Mouse (Mus musculus): ENCODE measurements at regions not wholly inside any gene's neighbourhood (a gene's known extent, or its start where the extent isn't known, plus 50 kb on each side); places are given as distances from the start of the nearest gene placed in this dataset.

DNA sequence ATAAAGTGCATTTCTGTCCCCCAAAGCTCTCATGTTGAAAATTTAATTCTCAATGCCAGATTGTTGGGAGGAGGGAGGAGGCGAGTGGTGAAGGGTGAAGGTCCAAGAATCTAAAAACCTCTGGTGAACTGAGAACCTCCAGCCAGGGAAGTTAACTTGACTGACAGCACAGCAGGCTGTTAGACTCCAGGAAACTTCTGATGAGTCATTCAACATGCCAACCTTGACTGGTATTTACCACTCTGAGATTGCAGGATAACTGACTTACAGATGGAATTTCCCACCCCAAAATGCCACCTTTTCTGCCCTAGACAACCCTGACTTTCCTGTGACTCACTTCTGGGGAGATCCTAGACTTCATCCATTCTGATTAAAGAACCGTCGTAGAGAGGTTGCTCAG, 58.6 kb upstream of the Prdm8 start:
- 94% methylated on average over 3 of the region's 3 CpGs for WGBS

DNA sequence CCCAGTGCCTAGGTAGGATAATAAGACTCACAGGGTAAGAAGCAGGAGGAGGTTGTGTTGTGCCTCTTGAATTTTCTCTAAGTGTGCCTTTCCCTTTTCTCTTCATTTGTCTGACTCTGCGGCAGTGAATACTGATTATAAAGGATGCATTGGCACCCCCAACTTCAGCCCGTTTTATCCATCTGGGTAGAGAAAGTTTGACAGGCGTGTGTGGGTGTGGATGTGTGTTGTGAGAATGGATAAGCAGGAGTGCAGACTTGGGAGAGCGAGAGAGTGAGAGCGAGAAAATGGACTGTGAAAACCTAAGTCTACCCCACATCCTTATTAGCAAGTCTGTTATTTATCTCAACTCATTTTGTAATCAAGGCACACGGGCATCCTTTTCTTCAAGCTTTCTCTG, 60.7 kb upstream of the Prdm8 start:
- no peak for ATAC-seq

More for the DNA sequence above, 58.6 kb upstream of the Prdm8 start:
- Histone ChIP-seq H3K4me1 (replicated peaks; ENCODE audit: control insufficient read depth, insufficient read depth, low read length) (no peaks in the 10 kb centered on the region), H3K4me3 (replicated peaks; ENCODE audit: low read length) (no peak overlapping the region), H3K9me3 (ENCODE audit: control insufficient read depth, low read length) (no peaks in the 10 kb centered on the region), H3K36me3 (ENCODE audit: control insufficient read depth, insufficient read depth) (no peaks in the 10 kb centered on the region), H3K4me2 (ENCODE audit: low read length) (no peak overlapping the region), H3K27ac (ENCODE audit: low read length) (no peak overlapping the region), H3K9ac (replicated peaks; ENCODE audit: low read depth, low read length) (no peak overlapping the region), H3K27me3 (replicated peaks; ENCODE audit: control insufficient read depth, insufficient read depth, low read length) (no peaks in the 10 kb centered on the region)
- ATAC-seq, result no peak

DNA sequence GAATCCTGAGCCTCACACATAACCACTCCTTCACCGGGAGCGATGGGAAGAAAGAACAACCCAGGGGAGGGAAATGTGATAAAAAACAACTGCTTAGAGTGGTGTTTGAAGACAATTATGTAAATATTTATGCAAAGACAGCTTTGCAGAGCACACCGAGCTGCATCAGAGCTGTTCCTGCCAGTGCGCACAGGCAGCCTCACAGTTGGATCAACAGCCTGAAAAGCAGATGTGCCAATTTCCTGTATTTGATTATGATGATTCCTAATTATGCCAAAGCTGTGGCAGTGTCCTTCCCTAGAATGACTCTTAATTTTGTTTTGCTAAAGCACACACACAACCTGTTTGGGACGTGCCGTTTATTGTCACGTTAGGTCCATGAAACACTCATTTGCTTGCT, 52.6 kb upstream of the Antxr2 start:
- H3K27me3 ChIP-seq (replicated peaks; ENCODE audit: control insufficient read depth, insufficient read depth, low read length), result no peaks in the 10 kb centered on the region
- H3K36me3 ChIP-seq (ENCODE audit: control insufficient read depth, insufficient read depth), result no peaks in the 10 kb centered on the region
- no peak overlapping the region for H3K9ac ChIP-seq (replicated peaks; ENCODE audit: low read depth, low read length)
- H3K4me1 ChIP-seq (replicated peaks; ENCODE audit: control insufficient read depth, insufficient read depth, low read length), result peaks cover 6% of the 10 kb centered on the region; the same call in 1 of the 2 replicates
- WGBS, result 32% methylated on average over 7 of the region's 7 CpGs
- no peak overlapping the region for H3K4me2 ChIP-seq (ENCODE audit: low read length)
- ATAC-seq, result peak; percentile 66
- H3K4me3 ChIP-seq (replicated peaks; ENCODE audit: low read length), result no peak overlapping the region
- H3K9me3 ChIP-seq (ENCODE audit: control insufficient read depth, low read length), result no peaks in the 10 kb centered on the region
- H3K27ac ChIP-seq (ENCODE audit: low read length), result no peak overlapping the region

More for the DNA sequence above, 60.7 kb upstream of the Prdm8 start:
- Histone ChIP-seq H3K27me3 (replicated peaks; ENCODE audit: control insufficient read depth, insufficient read depth, low read length) (no peaks in the 10 kb centered on the region), H3K4me1 (replicated peaks; ENCODE audit: control insufficient read depth, insufficient read depth, low read length) (no peaks in the 10 kb centered on the region), H3K4me2 (ENCODE audit: low read length) (no peak overlapping the region), H3K4me3 (replicated peaks; ENCODE audit: low read length) (no peak overlapping the region), H3K9me3 (ENCODE audit: control insufficient read depth, low read length) (no peaks in the 10 kb centered on the region), H3K27ac (ENCODE audit: low read length) (no peak overlapping the region), H3K9ac (replicated peaks; ENCODE audit: low read depth, low read length) (no peak overlapping the region), H3K36me3 (ENCODE audit: control insufficient read depth, insufficient read depth) (no peaks in the 10 kb centered on the region)
- WGBS, result 54% methylated on average over 6 of the region's 6 CpGs

DNA sequence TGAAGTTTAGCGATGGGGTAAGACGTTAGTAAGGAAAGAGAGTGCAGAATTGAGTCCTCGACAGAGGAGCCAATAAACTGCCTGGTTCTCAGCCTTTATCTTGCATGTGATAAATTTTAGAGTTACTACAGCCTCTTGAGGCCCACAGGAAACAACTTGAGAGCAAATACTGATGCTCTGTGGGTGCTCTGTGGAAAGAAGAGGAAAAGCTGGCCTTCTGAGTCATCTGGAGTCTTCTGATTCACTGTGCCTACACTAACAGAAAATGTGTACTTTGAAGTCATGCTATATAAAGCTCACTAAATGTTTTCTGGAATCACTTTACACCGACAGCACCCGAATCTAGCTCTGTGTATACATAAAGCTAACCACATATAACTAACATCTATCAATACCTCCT, 50.4 kb upstream of the Antxr2 start:
- no peak overlapping the region for H3K9ac ChIP-seq (replicated peaks; ENCODE audit: low read depth, low read length)
- H3K4me2 ChIP-seq (ENCODE audit: low read length), result no peak overlapping the region
- peaks cover 8% of the 10 kb centered on the region; the same call in 1 of the 2 replicates for H3K4me1 ChIP-seq (replicated peaks; ENCODE audit: control insufficient read depth, insufficient read depth, low read length)
- no peak overlapping the region for H3K27ac ChIP-seq (ENCODE audit: low read length)
- WGBS, result 92% methylated on average over 5 of the region's 5 CpGs
- no peak overlapping the region for H3K4me3 ChIP-seq (replicated peaks; ENCODE audit: low read length)
- no peak for ATAC-seq
- no peaks in the 10 kb centered on the region for H3K36me3 ChIP-seq (ENCODE audit: control insufficient read depth, insufficient read depth)
- H3K9me3 ChIP-seq (ENCODE audit: control insufficient read depth, low read length), result no peaks in the 10 kb centered on the region
- no peaks in the 10 kb centered on the region for H3K27me3 ChIP-seq (replicated peaks; ENCODE audit: control insufficient read depth, insufficient read depth, low read length)
